Mouse (Mus musculus): Measurements from ENCODE around the gene Gm15107.
"Not testable (repeated sequence)": the region's sequence is repeated elsewhere in the genome, so short reads cannot be mapped to it uniquely, and the experiment has no call there.

Gene Gm15107

GRCm38 (mm10) chrX:148180424-148180823, at the start of gene Gm15107:
Gm15107 (plus strand) TSS chrX:148180724.
- DNase-seq: not testable (repeated sequence)
